Mouse (Mus musculus): ENCODE measurements around the gene Ggt5. TPM values are rescaled to one million over a fixed set of nuclear protein-coding genes. Genes with fewer than 3 reads are reported as not detected.

Gene Ggt5
- polyA plus RNA-seq, 1 experiment from 2014 or later = 2.9 TPM

- WGBS = 77% methylated on average over 8 of the region's 8 CpGs
- Histone ChIP-seq H3K9me3 (no peaks in the 10 kb centered on the region), H3K4me2 (no peak overlapping the region), H3K4me1 (peaks cover 12% of the 10 kb centered on the region; the same call in 1 of the 2 replicates), H3K27ac (no peak overlapping the region), H3K27me3 (no peaks in the 10 kb centered on the region), H3K36me3 (peaks cover 20% of the 10 kb centered on the region), H3K4me3 (no peak overlapping the region), H3K9ac (no peak overlapping the region)
- no peak for ATAC-seq (ENCODE audit: borderline replicate concordance, extremely low read depth, low FRiP score, low TSS enrichment)
Observed at GRCm38 (mm10) chr10:75645616-75646015, 56.5 kb downstream of the Ggt5 start.

GRCm38 (mm10) chr10:75646406-75646805, 57.3 kb downstream of the Ggt5 start:
- no peak for ATAC-seq (ENCODE audit: borderline replicate concordance, extremely low read depth, low FRiP score, low TSS enrichment)
- Histone ChIP-seq H3K4me2 (no peak overlapping the region), H3K27ac (peak overlapping the region; percentile 54; the same call in 1 of the 2 replicates), H3K27me3 (no peaks in the 10 kb centered on the region), H3K9me3 (no peaks in the 10 kb centered on the region), H3K4me3 (no peak overlapping the region), H3K36me3 (peaks cover 28% of the 10 kb centered on the region), H3K9ac (no peak overlapping the region), H3K4me1 (peaks cover 12% of the 10 kb centered on the region; the same call in 1 of the 2 replicates)
- WGBS = 86% methylated on average over 6 of the region's 6 CpGs

GRCm38 (mm10) chr10:75647362-75647761, 58.2 kb downstream of the Ggt5 start:
- no peaks in the 10 kb centered on the region for H3K9me3 ChIP-seq
- peaks cover 38% of the 10 kb centered on the region for H3K36me3 ChIP-seq
- no peaks in the 10 kb centered on the region for H3K27me3 ChIP-seq
- H3K4me2 ChIP-seq = no peak overlapping the region
- peak; percentile 60 for ATAC-seq (ENCODE audit: borderline replicate concordance, extremely low read depth, low FRiP score, low TSS enrichment)
- H3K4me1 ChIP-seq = peaks cover 12% of the 10 kb centered on the region; the same call in 1 of the 2 replicates
- WGBS = 53% methylated on average over 3 of the region's 3 CpGs
- H3K4me3 ChIP-seq = no peak overlapping the region
- H3K27ac ChIP-seq = peak overlapping the region; percentile 54
- H3K9ac ChIP-seq = no peak overlapping the region

- ATAC-seq (ENCODE audit: borderline replicate concordance, extremely low read depth, low FRiP score, low TSS enrichment) = no peak
- H3K9ac ChIP-seq = no peak overlapping the region
- H3K4me1 ChIP-seq = peaks cover 12% of the 10 kb centered on the region; the same call in 1 of the 2 replicates
- H3K9me3 ChIP-seq = no peaks in the 10 kb centered on the region
- H3K36me3 ChIP-seq = peaks cover 45% of the 10 kb centered on the region
- WGBS = 89% methylated on average over 6 of the region's 6 CpGs
- H3K27me3 ChIP-seq = no peaks in the 10 kb centered on the region
- no peak overlapping the region for H3K4me3 ChIP-seq
- peak overlapping the region; percentile 54; the same call in 1 of the 2 replicates for H3K27ac ChIP-seq
- H3K4me2 ChIP-seq = no peak overlapping the region
Observed at GRCm38 (mm10) chr10:75648091-75648490, 59.0 kb downstream of the Ggt5 start.

- H3K27ac ChIP-seq = no peak overlapping the region
- 83% methylated on average over 7 of the region's 7 CpGs for WGBS
- H3K4me2 ChIP-seq = no peak overlapping the region
- no peak overlapping the region for H3K9ac ChIP-seq
- no peaks in the 10 kb centered on the region for H3K27me3 ChIP-seq
- peaks cover 54% of the 10 kb centered on the region for H3K36me3 ChIP-seq
- H3K9me3 ChIP-seq = no peaks in the 10 kb centered on the region
- ATAC-seq (ENCODE audit: borderline replicate concordance, extremely low read depth, low FRiP score, low TSS enrichment) = no peak
- H3K4me1 ChIP-seq = peaks cover 6% of the 10 kb centered on the region; the same call in 1 of the 2 replicates
- H3K4me3 ChIP-seq = no peak overlapping the region
Observed at GRCm38 (mm10) chr10:75649001-75649400, 59.9 kb downstream of the Ggt5 start.

GRCm38 (mm10) chr10:75649406-75649995, 60.4 kb downstream of the Ggt5 start:
- ATAC-seq (ENCODE audit: borderline replicate concordance, extremely low read depth, low FRiP score, low TSS enrichment) = no peak
- Histone ChIP-seq H3K4me2 (no peak overlapping the region), H3K27me3 (no peaks in the 10 kb centered on the region), H3K4me3 (no peak overlapping the region), H3K9ac (no peak overlapping the region), H3K9me3 (no peaks in the 10 kb centered on the region), H3K27ac (no peak overlapping the region), H3K36me3 (peaks cover 57% of the 10 kb centered on the region), H3K4me1 (0 out of 2 replicates have a peak, but pooled peaks cover 1% of the 10 kb centered on the region)
- 92% methylated on average over 4 of the region's 4 CpGs for WGBS

GRCm38 (mm10) chr10:75650306-75650902, 61.3 kb downstream of the Ggt5 start:
- no peak overlapping the region for H3K4me3 ChIP-seq
- no peak overlapping the region for H3K9ac ChIP-seq
- no peaks in the 10 kb centered on the region for H3K4me1 ChIP-seq
- 87% methylated on average over 6 of the region's 6 CpGs for WGBS
- no peak overlapping the region for H3K4me2 ChIP-seq
- H3K9me3 ChIP-seq = no peaks in the 10 kb centered on the region
- ATAC-seq (ENCODE audit: borderline replicate concordance, extremely low read depth, low FRiP score, low TSS enrichment) = no peak
- no peak overlapping the region for H3K27ac ChIP-seq
- H3K27me3 ChIP-seq = no peaks in the 10 kb centered on the region
- H3K36me3 ChIP-seq = peaks cover 61% of the 10 kb centered on the region

- Histone ChIP-seq H3K27ac (no peak overlapping the region), H3K4me3 (no peak overlapping the region), H3K9me3 (no peaks in the 10 kb centered on the region), H3K9ac (no peak overlapping the region), H3K27me3 (no peaks in the 10 kb centered on the region), H3K36me3 (peaks cover 63% of the 10 kb centered on the region), H3K4me1 (no peaks in the 10 kb centered on the region), H3K4me2 (no peak overlapping the region)
- ATAC-seq (ENCODE audit: borderline replicate concordance, extremely low read depth, low FRiP score, low TSS enrichment) = no peak
- WGBS = 91% methylated on average over 16 of the region's 16 CpGs
Observed at GRCm38 (mm10) chr10:75651381-75652068, 62.4 kb downstream of the Ggt5 start.

GRCm38 (mm10) chr10:75654053-75654452, 64.9 kb downstream of the Ggt5 start:
- H3K27me3 ChIP-seq = no peaks in the 10 kb centered on the region
- 88% methylated on average over 4 of the region's 4 CpGs for WGBS
- ATAC-seq (ENCODE audit: borderline replicate concordance, extremely low read depth, low FRiP score, low TSS enrichment) = no peak
- no peak overlapping the region for H3K4me2 ChIP-seq
- no peak overlapping the region for H3K4me3 ChIP-seq
- no peaks in the 10 kb centered on the region for H3K4me1 ChIP-seq
- H3K9ac ChIP-seq = no peak overlapping the region
- no peaks in the 10 kb centered on the region for H3K9me3 ChIP-seq
- peaks cover 84% of the 10 kb centered on the region for H3K36me3 ChIP-seq
- H3K27ac ChIP-seq = no peak overlapping the region

- no peak for ATAC-seq (ENCODE audit: borderline replicate concordance, extremely low read depth, low FRiP score, low TSS enrichment)
- peaks cover 60% of the 10 kb centered on the region for H3K36me3 ChIP-seq
- no peaks in the 10 kb centered on the region for H3K27me3 ChIP-seq
- H3K4me1 ChIP-seq = no peaks in the 10 kb centered on the region
- no peak overlapping the region for H3K27ac ChIP-seq
- WGBS = 85% methylated on average over 5 of the region's 5 CpGs
- H3K9me3 ChIP-seq = no peaks in the 10 kb centered on the region
- H3K4me3 ChIP-seq = no peak overlapping the region
- H3K4me2 ChIP-seq = no peak overlapping the region
- H3K9ac ChIP-seq = no peak overlapping the region
Observed at GRCm38 (mm10) chr10:75657165-75657564, 68.0 kb downstream of the Ggt5 start.

- no peaks in the 10 kb centered on the region for H3K4me1 ChIP-seq
- no peak for ATAC-seq (ENCODE audit: borderline replicate concordance, extremely low read depth, low FRiP score, low TSS enrichment)
- H3K27me3 ChIP-seq = no peaks in the 10 kb centered on the region
- no peak overlapping the region for H3K4me3 ChIP-seq
- no peaks in the 10 kb centered on the region for H3K9me3 ChIP-seq
- WGBS = 95% methylated on average over 7 of the region's 7 CpGs
- H3K36me3 ChIP-seq = peaks cover 54% of the 10 kb centered on the region
- no peak overlapping the region for H3K27ac ChIP-seq
- no peak overlapping the region for H3K4me2 ChIP-seq
- no peak overlapping the region for H3K9ac ChIP-seq
Observed at GRCm38 (mm10) chr10:75657772-75658171, 68.6 kb downstream of the Ggt5 start.

GRCm38 (mm10) chr10:75661381-75661780, 72.2 kb downstream of the Ggt5 start:
- H3K36me3 ChIP-seq = peaks cover 36% of the 10 kb centered on the region
- no peak overlapping the region for H3K4me3 ChIP-seq
- H3K4me1 ChIP-seq = peaks cover 5% of the 10 kb centered on the region
- no peak overlapping the region for H3K27ac ChIP-seq
- H3K9ac ChIP-seq = no peak overlapping the region
- H3K9me3 ChIP-seq = no peaks in the 10 kb centered on the region
- WGBS = 68% methylated on average over 6 of the region's 6 CpGs
- no peaks in the 10 kb centered on the region for H3K27me3 ChIP-seq
- no peak for ATAC-seq (ENCODE audit: borderline replicate concordance, extremely low read depth, low FRiP score, low TSS enrichment)
- H3K4me2 ChIP-seq = no peak overlapping the region

Data from lung, embryonic 15.5 days (tissue).